Mouse (Mus musculus): ENCODE measurements around the gene Pnmt.
"Not testable (repeated sequence)": the region's sequence is repeated elsewhere in the genome, so short reads cannot be mapped to it uniquely, and the experiment has no call there.

Gene Pnmt

GRCm38 (mm10) chr11:98357396-98358160 is 28.7 kb upstream of the Pnmt start:
- no peak for DNase-seq (ENCODE audit: low read depth, low spot score)

GRCm38 (mm10) chr11:98358161-98359083 is 27.8 kb upstream of the Pnmt start, which contains the start of gene Stard3:
Stard3 (plus strand) TSS chr11:98358368.
- DNase-seq (ENCODE audit: low read depth, low spot score), result peak; percentile 96

- no peak for DNase-seq (ENCODE audit: low read depth, low spot score)
Observed at GRCm38 (mm10) chr11:98360866-98361521, 25.3 kb upstream of the Pnmt start.

- no peak for DNase-seq (ENCODE audit: low read depth, low spot score)
Observed at GRCm38 (mm10) chr11:98363817-98364216, 22.4 kb upstream of the Pnmt start.

- DNase-seq (ENCODE audit: low read depth, low spot score), result no peak
Observed at GRCm38 (mm10) chr11:98364410-98364809, 21.8 kb upstream of the Pnmt start.

DNA sequence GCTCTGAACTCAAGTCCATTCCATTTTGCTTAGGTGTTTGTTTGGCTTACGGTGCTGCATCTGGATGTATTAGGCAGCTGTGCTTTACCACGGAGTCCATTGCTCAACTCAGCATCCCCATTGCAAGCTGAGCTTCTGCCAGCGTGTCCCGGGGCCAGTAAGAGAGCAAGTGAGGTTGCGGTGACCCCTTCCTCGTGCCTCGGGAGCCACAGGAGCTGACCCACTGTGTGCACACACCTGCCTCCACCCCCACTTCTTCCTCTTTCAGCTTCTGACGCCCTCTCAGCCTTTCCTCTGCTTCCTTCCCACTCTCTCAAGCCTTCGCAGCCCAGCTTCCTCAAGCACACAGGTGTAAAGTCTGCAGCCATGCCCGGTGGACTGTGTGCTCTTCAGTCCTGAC is 20.0 kb upstream of the Pnmt start:
- no peak for DNase-seq (ENCODE audit: low read depth, low spot score)

DNA sequence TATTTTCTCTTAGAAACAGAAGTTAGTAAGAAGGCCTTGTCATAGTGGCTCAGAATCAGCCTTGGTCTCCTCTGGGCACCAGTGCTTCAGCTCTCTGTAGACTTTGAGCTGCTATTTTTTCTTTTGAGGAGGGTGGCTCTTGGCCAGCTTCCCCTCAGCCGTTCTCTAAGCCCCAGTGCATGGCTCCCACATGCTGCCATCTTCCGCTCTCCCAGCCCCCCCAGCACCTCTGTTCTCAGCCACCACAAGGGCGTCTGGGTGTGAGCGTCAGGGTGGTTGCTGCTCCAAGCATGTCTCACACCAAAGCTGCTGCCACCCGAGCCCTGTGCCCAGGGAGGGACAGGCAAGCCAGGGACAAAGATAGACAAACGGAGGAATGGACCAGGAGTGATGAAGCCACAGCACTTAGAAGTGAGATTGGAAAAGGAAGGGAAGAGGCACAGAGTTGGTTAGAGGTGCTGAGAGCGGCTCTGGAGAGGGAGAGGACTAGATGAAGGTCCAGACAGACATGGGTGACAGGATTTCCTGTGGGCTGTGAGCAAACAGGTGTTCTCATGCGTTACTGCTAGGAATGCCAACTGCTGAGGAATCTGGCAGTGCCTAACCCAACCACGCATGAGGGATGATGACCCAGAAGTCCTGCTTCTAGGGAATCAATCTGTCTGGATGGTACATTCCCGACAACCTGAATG is 18.9 kb upstream of the Pnmt start:
- DNase-seq (ENCODE audit: low read depth, low spot score), result no peak

- no peak for DNase-seq (ENCODE audit: low read depth, low spot score)
Observed at GRCm38 (mm10) chr11:98367863-98368186, 18.4 kb upstream of the Pnmt start.

GRCm38 (mm10) chr11:98369337-98369736 is 16.9 kb upstream of the Pnmt start:
- DNase-seq (ENCODE audit: low read depth, low spot score), result no peak

GRCm38 (mm10) chr11:98370588-98370987 is 15.7 kb upstream of the Pnmt start:
- no peak for DNase-seq (ENCODE audit: low read depth, low spot score)

DNA sequence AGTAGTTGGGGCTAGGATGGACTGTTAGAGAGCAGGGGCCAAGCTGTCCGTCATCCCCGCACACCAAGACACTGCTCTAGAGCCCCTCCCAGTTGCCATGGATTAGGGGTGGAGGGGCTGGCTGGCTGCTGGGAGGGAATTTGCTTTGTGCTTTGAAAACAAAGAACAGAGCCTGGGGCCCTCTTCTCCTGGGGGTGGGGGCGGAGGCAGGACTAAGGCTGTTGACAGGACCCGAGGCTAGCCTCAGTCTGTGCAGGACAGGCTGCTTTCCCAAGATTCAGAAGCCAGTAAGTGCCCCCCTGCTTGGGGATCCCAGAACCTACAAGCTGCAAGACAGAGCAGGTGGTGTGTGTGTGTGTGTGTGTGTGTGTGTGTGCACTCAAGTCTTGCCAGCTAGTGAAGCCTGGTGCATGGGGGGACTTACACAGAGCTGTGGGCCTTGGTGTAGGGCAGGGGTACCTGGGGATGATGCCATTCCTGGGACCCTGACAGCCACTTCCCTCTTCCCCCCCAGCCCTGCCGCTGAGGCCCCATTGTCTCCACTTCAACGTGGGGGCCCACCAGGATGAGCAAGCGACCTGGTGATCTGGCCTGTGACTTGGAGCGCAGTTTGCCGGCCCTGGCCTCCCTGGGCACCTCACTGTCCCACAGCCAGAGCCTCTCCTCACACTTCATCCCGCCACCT is 14.6 kb upstream of the Pnmt start:
- DNase-seq (ENCODE audit: low read depth, low spot score), result no peak

GRCm38 (mm10) chr11:98372406-98372805 is 13.8 kb upstream of the Pnmt start:
- DNase-seq (ENCODE audit: low read depth, low spot score), result peak; percentile 82

DNA sequence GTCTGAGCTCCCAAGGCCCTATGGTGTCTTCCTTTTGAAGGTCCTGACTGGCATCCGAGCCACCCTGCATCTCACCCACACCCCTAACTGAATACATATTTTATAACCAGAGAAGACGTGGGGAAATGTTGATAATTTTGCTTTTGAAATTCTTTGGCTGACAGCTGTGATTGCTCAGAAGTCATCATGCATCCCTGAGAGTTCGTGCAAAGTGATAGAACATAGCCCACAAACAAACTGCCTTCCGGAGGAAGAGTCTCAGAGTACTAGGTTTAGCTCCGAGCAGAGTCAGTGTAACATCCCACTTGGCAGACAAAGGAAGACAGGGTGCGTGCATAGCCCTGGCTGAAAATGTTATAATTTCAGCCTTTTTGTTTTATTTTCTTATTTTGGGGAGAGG is 13.0 kb upstream of the Pnmt start:
- DNase-seq (ENCODE audit: low read depth, low spot score), result no peak

GRCm38 (mm10) chr11:98374266-98374665 is 12.0 kb upstream of the Pnmt start:
- DNase-seq (ENCODE audit: low read depth, low spot score), result no peak

GRCm38 (mm10) chr11:98376756-98377155 is 9.5 kb upstream of the Pnmt start:
- no peak for DNase-seq (ENCODE audit: low read depth, low spot score)

- no peak for DNase-seq (ENCODE audit: low read depth, low spot score)
Observed at GRCm38 (mm10) chr11:98377787-98378186, 8.5 kb upstream of the Pnmt start.

GRCm38 (mm10) chr11:98379379-98379778 is 6.9 kb upstream of the Pnmt start:
- DNase-seq (ENCODE audit: low read depth, low spot score), result no peak

GRCm38 (mm10) chr11:98380106-98380505 is 6.1 kb upstream of the Pnmt start:
- no peak for DNase-seq (ENCODE audit: low read depth, low spot score)

- no peak for DNase-seq (ENCODE audit: low read depth, low spot score)
Observed at GRCm38 (mm10) chr11:98381651-98382050, 4.6 kb upstream of the Pnmt start.

DNA sequence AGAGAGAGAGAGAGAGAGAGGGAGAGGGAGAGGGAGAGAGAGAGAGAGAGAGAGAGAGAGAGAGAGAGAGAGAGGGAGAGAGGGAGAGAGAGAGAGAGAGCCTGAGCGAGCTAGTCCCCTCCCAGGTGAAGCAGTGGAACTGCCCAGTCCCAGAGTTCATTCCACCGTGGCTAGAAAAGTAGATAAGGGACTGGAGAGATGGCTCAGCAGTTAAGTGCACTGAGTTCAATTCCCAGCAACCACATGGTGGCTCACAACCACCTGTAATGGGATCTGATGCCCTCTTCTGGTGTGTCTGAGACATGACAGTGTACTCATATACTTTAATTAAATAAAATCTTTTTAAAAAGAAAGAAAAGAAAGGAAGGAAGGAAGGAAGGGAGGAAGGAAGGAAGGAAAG is 3.8 kb upstream of the Pnmt start:
- DNase-seq (ENCODE audit: low read depth, low spot score), result not testable (repeated sequence)
